Mouse (Mus musculus) myocyte (in vitro differentiated cells): ENCODE data around the gene Gpcpd1.

ENCODE experiments used
- POLR2A ChIP-seq: IDR thresholded peaks from one replicate; pipeline ENCODE4 v1.6.1; 2011; ENCODE audit warnings: low read depth, mild to moderate bottlenecking, control low read depth, moderate library complexity; ENCODE audit not compliant: insufficient read length
- POLR2AphosphoS2 ChIP-seq: IDR thresholded peaks from one replicate; pipeline ENCODE4 v1.6.1; 2011; ENCODE audit warnings: low read depth, control low read depth; ENCODE audit not compliant: insufficient read length
- TCF3 ChIP-seq: IDR thresholded peaks from one replicate; pipeline ENCODE4 v1.6.1; 2011; ENCODE audit warnings: low read depth, control low read depth; ENCODE audit not compliant: insufficient read length
- USF1 ChIP-seq: IDR thresholded peaks from one replicate; pipeline ENCODE4 v1.6.1; 2011; ENCODE audit warnings: low read depth, mild to moderate bottlenecking, control low read depth, moderate library complexity

DNA sequence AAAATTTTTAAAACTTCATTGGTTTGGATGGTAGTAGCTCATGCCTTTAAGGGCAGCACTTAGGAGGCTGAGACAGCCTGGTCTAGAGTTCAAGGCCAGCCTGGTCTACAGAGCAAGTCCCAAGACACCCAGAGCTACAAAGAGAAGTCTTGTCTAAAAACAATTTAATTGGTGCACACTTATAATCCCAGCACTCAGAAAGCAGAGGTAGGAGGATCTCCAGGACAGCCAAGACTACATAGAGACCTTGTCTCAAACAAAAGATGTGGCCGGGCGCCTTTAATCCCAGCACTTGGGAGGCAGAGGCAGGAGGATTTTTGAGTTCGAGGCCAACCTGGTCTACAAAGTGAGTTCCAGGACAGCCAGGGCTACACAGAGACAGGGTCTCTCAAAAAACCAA is 14.9 kb downstream of the Gpcpd1 start:
- TF ChIP-seq POLR2A (no peak), USF1 (no peak), TCF3 (no peak), POLR2AphosphoS2 (no peak)
